Mouse (Mus musculus): ENCODE results near the gene Lcmt2. TPM values are rescaled to one million over a fixed set of nuclear protein-coding genes. Genes with fewer than 3 reads are reported as not detected.
A peak's percentile ranks its signal among the peaks of the same experiment; 100 is the strongest.
"Not testable (repeated sequence)": the region's sequence is repeated elsewhere in the genome, so short reads cannot be mapped to it uniquely, and the experiment has no call there.

Gene Lcmt2
- polyA plus RNA-seq, 1 experiment from 2014 or later, result 21.8 TPM

- WGBS, result 53% methylated on average over 1 of the region's 1 CpGs
- H3K27ac ChIP-seq (ENCODE audit: low read length), result no peak overlapping the region
Measured at GRCm38 (mm10) chr2:121127536-121127935, 12.9 kb downstream of the Lcmt2 start.

GRCm38 (mm10) chr2:121126302-121126701 lies 14.2 kb downstream of the Lcmt2 start:
- not testable (repeated sequence) for H3K36me3 ChIP-seq (ENCODE audit: insufficient read depth, low read length); H3K4me3 ChIP-seq (ENCODE audit: low read depth, low read length); H3K4me2 ChIP-seq (replicated peaks; ENCODE audit: low read depth, low read length); H3K27me3 ChIP-seq (replicated peaks; ENCODE audit: insufficient read depth, low read length); H3K27ac ChIP-seq (ENCODE audit: low read length); H3K9ac ChIP-seq (replicated peaks; ENCODE audit: low read depth); H3K9me3 ChIP-seq (ENCODE audit: low read length); H3K4me1 ChIP-seq (ENCODE audit: insufficient read depth, low read depth, low read length); DNase-seq (ENCODE audit: low spot score); ATAC-seq
- 86% methylated on average over 5 of the region's 5 CpGs for WGBS

More at GRCm38 (mm10) chr2:121127536-121127935, 12.9 kb downstream of the Lcmt2 start:
- Histone ChIP-seq H3K27me3 (replicated peaks; ENCODE audit: insufficient read depth, low read length) (no peaks in the 10 kb centered on the region), H3K36me3 (ENCODE audit: insufficient read depth, low read length) (no peaks in the 10 kb centered on the region), H3K9me3 (ENCODE audit: low read length) (no peaks in the 10 kb centered on the region), H3K4me1 (ENCODE audit: insufficient read depth, low read depth, low read length) (no peaks in the 10 kb centered on the region), H3K4me2 (replicated peaks; ENCODE audit: low read depth, low read length) (no peak overlapping the region), H3K9ac (replicated peaks; ENCODE audit: low read depth) (no peak overlapping the region), H3K4me3 (ENCODE audit: low read depth, low read length) (no peak overlapping the region)
- TF ChIP-seq CTCF (IDR thresholded peaks at IDR 0.05) (no peak), EP300 (IDR thresholded peaks at IDR 0.05) (no peak)
- DNase-seq (ENCODE audit: low spot score), result no peak
- no peak for ATAC-seq

GRCm38 (mm10) chr2:121119260-121119659 lies 21.2 kb downstream of the Lcmt2 start:
- Histone ChIP-seq H3K27ac (ENCODE audit: low read length) (no peak overlapping the region), H3K4me1 (ENCODE audit: insufficient read depth, low read depth, low read length) (no peaks in the 10 kb centered on the region), H3K9ac (replicated peaks; ENCODE audit: low read depth) (no peak overlapping the region), H3K4me3 (ENCODE audit: low read depth, low read length) (no peak overlapping the region), H3K9me3 (ENCODE audit: low read length) (no peaks in the 10 kb centered on the region), H3K4me2 (replicated peaks; ENCODE audit: low read depth, low read length) (no peak overlapping the region), H3K27me3 (replicated peaks; ENCODE audit: insufficient read depth, low read length) (no peaks in the 10 kb centered on the region), H3K36me3 (ENCODE audit: insufficient read depth, low read length) (no peaks in the 10 kb centered on the region)
- WGBS, result 58% methylated on average over 3 of the region's 3 CpGs
- peak; percentile 85 for DNase-seq (ENCODE audit: low spot score)
- no peak for TF ChIP-seq CTCF (IDR thresholded peaks at IDR 0.05)
- TF ChIP-seq EP300 (IDR thresholded peaks at IDR 0.05), result peak; percentile 79
- ATAC-seq, result peak; percentile 93

GRCm38 (mm10) chr2:121115418-121115817 lies 25.0 kb downstream of the Lcmt2 start:
- H3K27ac ChIP-seq (ENCODE audit: low read length), result no peak overlapping the region
- no peaks in the 10 kb centered on the region; the same call in 1 of the 2 replicates for H3K4me1 ChIP-seq (ENCODE audit: insufficient read depth, low read depth, low read length)
- no peak overlapping the region for H3K4me2 ChIP-seq (replicated peaks; ENCODE audit: low read depth, low read length)
- no peaks in the 10 kb centered on the region for H3K36me3 ChIP-seq (ENCODE audit: insufficient read depth, low read length)
- H3K4me3 ChIP-seq (ENCODE audit: low read depth, low read length), result no peak overlapping the region
- H3K9me3 ChIP-seq (ENCODE audit: low read length), result no peaks in the 10 kb centered on the region
- no peaks in the 10 kb centered on the region for H3K27me3 ChIP-seq (replicated peaks; ENCODE audit: insufficient read depth, low read length)
- 82% methylated on average over 2 of the region's 2 CpGs for WGBS
- TF ChIP-seq EP300 (IDR thresholded peaks at IDR 0.05) (no peak), CTCF (IDR thresholded peaks at IDR 0.05) (no peak)
- H3K9ac ChIP-seq (replicated peaks; ENCODE audit: low read depth), result no peak overlapping the region
- no peak for ATAC-seq
- no peak for DNase-seq (ENCODE audit: low spot score)

GRCm38 (mm10) chr2:121109695-121110094 lies 30.8 kb downstream of the Lcmt2 start, which contains the start of gene Tgm7:
Gene Tgm7 (minus strand): TSS chr2:121109795.
- H3K27ac ChIP-seq (ENCODE audit: low read length), result no peak within 1 kb of the TSS
- H3K4me2 ChIP-seq (replicated peaks; ENCODE audit: low read depth, low read length), result no peak within 1 kb of the TSS
- no peaks in the 10 kb centered on the region for H3K36me3 ChIP-seq (ENCODE audit: insufficient read depth, low read length)
- no peaks in the 10 kb centered on the region; the same call in 1 of the 2 replicates for H3K4me1 ChIP-seq (ENCODE audit: insufficient read depth, low read depth, low read length)
- no peak within 1 kb of the TSS for H3K9ac ChIP-seq (replicated peaks; ENCODE audit: low read depth)
- H3K4me3 ChIP-seq (ENCODE audit: low read depth, low read length), result no peak within 1 kb of the TSS
- no peaks in the 10 kb centered on the region for H3K27me3 ChIP-seq (replicated peaks; ENCODE audit: insufficient read depth, low read length)
- WGBS, result 87% methylated on average over 4 of the region's 4 CpGs
- no peaks in the 10 kb centered on the region for H3K9me3 ChIP-seq (ENCODE audit: low read length)
- DNase-seq (ENCODE audit: low spot score) (no peak), ATAC-seq (no peak)
- no peak for TF ChIP-seq EP300 (IDR thresholded peaks at IDR 0.05)
- TF ChIP-seq CTCF (IDR thresholded peaks at IDR 0.05), result no peak

GRCm38 (mm10) chr2:121105940-121106339 lies 34.5 kb downstream of the Lcmt2 start:
- Histone ChIP-seq H3K9me3 (ENCODE audit: low read length) (no peaks in the 10 kb centered on the region), H3K36me3 (ENCODE audit: insufficient read depth, low read length) (no peaks in the 10 kb centered on the region), H3K4me3 (ENCODE audit: low read depth, low read length) (no peak overlapping the region), H3K9ac (replicated peaks; ENCODE audit: low read depth) (no peak overlapping the region), H3K27me3 (replicated peaks; ENCODE audit: insufficient read depth, low read length) (no peaks in the 10 kb centered on the region), H3K4me2 (replicated peaks; ENCODE audit: low read depth, low read length) (no peak overlapping the region), H3K27ac (ENCODE audit: low read length) (no peak overlapping the region), H3K4me1 (ENCODE audit: insufficient read depth, low read depth, low read length) (no peaks in the 10 kb centered on the region; the same call in 1 of the 2 replicates)
- ATAC-seq (no peak; the same call in 1 of the 2 replicates), DNase-seq (ENCODE audit: low spot score) (no peak)
- TF ChIP-seq CTCF (IDR thresholded peaks at IDR 0.05) (no peak), EP300 (IDR thresholded peaks at IDR 0.05) (no peak)

GRCm38 (mm10) chr2:121102051-121102450 lies 38.4 kb downstream of the Lcmt2 start:
- H3K36me3 ChIP-seq (ENCODE audit: insufficient read depth, low read length), result no peaks in the 10 kb centered on the region
- ATAC-seq (peak; percentile 41; the same call in 1 of the 2 replicates), DNase-seq (ENCODE audit: low spot score) (peak; percentile 85)
- no peak overlapping the region for H3K4me2 ChIP-seq (replicated peaks; ENCODE audit: low read depth, low read length)
- TF ChIP-seq CTCF (IDR thresholded peaks at IDR 0.05) (peak; percentile 88), EP300 (IDR thresholded peaks at IDR 0.05) (no peak)
- WGBS, result 14% methylated on average over 9 of the region's 9 CpGs
- no peak overlapping the region for H3K27ac ChIP-seq (ENCODE audit: low read length)
- H3K4me1 ChIP-seq (ENCODE audit: insufficient read depth, low read depth, low read length), result no peaks in the 10 kb centered on the region
- no peaks in the 10 kb centered on the region for H3K9me3 ChIP-seq (ENCODE audit: low read length)
- no peak overlapping the region for H3K4me3 ChIP-seq (ENCODE audit: low read depth, low read length)
- no peaks in the 10 kb centered on the region for H3K27me3 ChIP-seq (replicated peaks; ENCODE audit: insufficient read depth, low read length)
- no peak overlapping the region for H3K9ac ChIP-seq (replicated peaks; ENCODE audit: low read depth)

Data from lung, postnatal 0 days (tissue).